Mouse (Mus musculus): Measurements from ENCODE around the gene Zfp993. TPM values are rescaled to one million over a fixed set of nuclear protein-coding genes. Genes with fewer than 3 reads are reported as not detected.
"Not testable (repeated sequence)": the region's sequence is repeated elsewhere in the genome, so short reads cannot be mapped to it uniquely, and the experiment has no call there.

Gene Zfp993
- total RNA-seq (2015) (54.2 and 86.1 TPM in 2 replicates), total RNA-seq (2017) (25.3 and 28.9 TPM in 2 replicates)

GRCm38 (mm10) chr4:146610774-146611400 is at the start of gene Zfp993:
TSS of gene Zfp993 (plus strand) at chr4:146610961.
- peak; percentile 98 for ATAC-seq (replicated peaks; ENCODE audit: poor library complexity)

GRCm38 (mm10) chr4:146579905-146580873 is 30.6 kb upstream of the Zfp993 start:
- ATAC-seq (replicated peaks; ENCODE audit: poor library complexity): peak; percentile 71

- ATAC-seq (replicated peaks; ENCODE audit: poor library complexity): peak; percentile 83
Observed at GRCm38 (mm10) chr4:146603578-146604399, 7.0 kb upstream of the Zfp993 start.

- ATAC-seq (replicated peaks; ENCODE audit: poor library complexity): not testable (repeated sequence)
Observed at GRCm38 (mm10) chr4:146644367-146644766, 33.6 kb downstream of the Zfp993 start.

- ATAC-seq (replicated peaks; ENCODE audit: poor library complexity): not testable (repeated sequence)
Observed at GRCm38 (mm10) chr4:146649641-146650040, 38.9 kb downstream of the Zfp993 start.

GRCm38 (mm10) chr4:146650115-146650514 is 39.4 kb downstream of the Zfp993 start:
- not testable (repeated sequence) for ATAC-seq (replicated peaks; ENCODE audit: poor library complexity)

GRCm38 (mm10) chr4:146650639-146651038 is 39.9 kb downstream of the Zfp993 start:
- not testable (repeated sequence) for ATAC-seq (replicated peaks; ENCODE audit: poor library complexity)

Other genes with a start within 250 kb of the Zfp993 start
- gene Zfp992, start 161.9 kb upstream of the Zfp993 start, total RNA-seq (2015): 22.0 and 24.6 TPM in 2 replicates
- 7.4 and 12.2 TPM in 2 replicates for gene Zfp992, start 161.9 kb upstream of the Zfp993 start, total RNA-seq (2017)
- gene Zfp981, start 108.9 kb upstream of the Zfp993 start, total RNA-seq (2015): 0.05 and 0.10 TPM in 2 replicates
- gene Zfp981, start 108.9 kb upstream of the Zfp993 start, total RNA-seq (2017): not detected in 2 replicates

Measured in megakaryocyte progenitor cell, adult 5-6 weeks (primary cell).